Mouse (Mus musculus): ENCODE results near the gene Cpne4. TPM values are rescaled to one million over a fixed set of nuclear protein-coding genes. Genes with fewer than 3 reads are reported as not detected.

Cpne4 gene
- not detected for total RNA-seq (2023)

DNA sequence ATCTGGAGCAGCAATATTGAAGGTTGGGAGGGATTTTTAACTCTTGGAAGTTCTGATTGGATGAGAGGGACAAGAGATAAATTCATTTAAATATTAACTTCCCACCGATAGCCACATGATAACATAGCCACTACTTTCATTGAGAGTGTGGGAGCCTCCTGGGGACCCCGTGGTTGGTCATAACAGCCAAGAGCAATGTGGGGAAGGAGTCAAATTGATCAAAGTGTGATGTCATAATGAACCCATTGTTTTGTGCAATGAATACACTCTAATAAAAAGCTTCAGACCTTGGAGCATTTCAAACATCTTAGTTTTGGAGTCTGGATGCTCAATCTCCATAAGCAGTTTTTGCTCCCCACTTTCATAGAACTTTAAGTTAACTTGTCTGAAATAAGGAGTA, at the start of gene Cpne4:
TSS of gene Cpne4 (plus strand) at position 301 of the 400 bp plus-strand sequence.

GRCm38 (mm10) chr9:105053147-105053557, 506.1 kb downstream of the Cpne4 start, which contains the start of gene Mrpl3:
TSS of gene Mrpl3 (plus strand) at chr9:105053239.

Other genes with a start within 250 kb of the Cpne4 start
- 10 to 100 TPM; 71.8 to 84.6 TPM for gene Acpp, start 209.5 kb upstream of the Cpne4 start, total RNA-seq (2023)